Mouse (Mus musculus): ENCODE measurements around the gene Mipep.

Gene Mipep

GRCm38 (mm10) chr14:60756271-60756670 lies 28.1 kb upstream of the Mipep start:
- 96% methylated on average over 15 of the region's 15 CpGs for WGBS

DNA sequence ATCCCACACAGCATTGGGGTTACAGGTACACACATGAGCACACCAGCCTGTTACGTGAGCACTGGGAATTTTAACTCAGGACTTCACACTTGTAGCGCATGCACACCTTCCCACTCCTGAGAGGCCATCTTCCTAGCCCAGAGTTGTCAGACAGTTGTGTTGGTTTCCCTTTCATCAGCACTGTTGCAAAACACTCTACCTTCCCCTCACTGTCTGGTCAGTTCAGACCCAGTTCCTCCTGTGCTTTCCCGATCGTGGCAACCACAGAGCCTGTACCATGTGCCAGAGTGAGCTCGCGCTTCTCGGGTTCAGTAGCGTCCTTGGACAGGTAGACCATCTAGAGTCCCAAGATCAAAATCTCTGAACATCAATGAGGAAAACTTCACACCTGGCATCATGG lies 27.1 kb upstream of the Mipep start:
- 90% methylated on average over 8 of the region's 8 CpGs for WGBS

- 84% methylated on average over 7 of the region's 7 CpGs for WGBS
Observed at GRCm38 (mm10) chr14:60757722-60758121, 26.7 kb upstream of the Mipep start.

DNA sequence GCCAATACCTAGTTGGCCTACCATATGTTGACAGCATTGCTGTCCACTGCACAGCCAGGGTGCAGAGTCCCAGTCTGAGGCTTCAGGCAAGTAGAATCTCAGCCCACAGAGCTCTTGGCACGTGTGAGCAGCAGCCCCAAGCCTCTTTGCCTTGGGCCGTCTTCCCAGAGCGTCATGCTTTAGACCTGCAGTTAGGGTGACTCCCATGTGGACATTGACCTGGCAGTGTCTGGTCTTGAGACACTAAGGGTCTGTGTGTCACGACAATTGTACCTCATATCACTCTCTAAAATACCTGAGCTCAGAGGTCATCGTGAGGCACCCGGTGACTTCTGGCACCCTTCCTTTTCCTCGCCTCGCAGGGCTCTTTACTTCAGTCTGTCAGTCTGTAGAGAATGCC lies 25.3 kb upstream of the Mipep start:
- WGBS: 95% methylated on average over 8 of the region's 8 CpGs

GRCm38 (mm10) chr14:60761801-60762200 lies 22.6 kb upstream of the Mipep start:
- WGBS: 85% methylated on average over 10 of the region's 10 CpGs

- WGBS: 78% methylated on average over 7 of the region's 7 CpGs
Observed at GRCm38 (mm10) chr14:60762754-60763153, 21.6 kb upstream of the Mipep start.

GRCm38 (mm10) chr14:60763746-60764145 lies 20.6 kb upstream of the Mipep start:
- 85% methylated on average over 5 of the region's 5 CpGs for WGBS

GRCm38 (mm10) chr14:60764526-60764925 lies 19.8 kb upstream of the Mipep start:
- WGBS: 92% methylated on average over 4 of the region's 4 CpGs

DNA sequence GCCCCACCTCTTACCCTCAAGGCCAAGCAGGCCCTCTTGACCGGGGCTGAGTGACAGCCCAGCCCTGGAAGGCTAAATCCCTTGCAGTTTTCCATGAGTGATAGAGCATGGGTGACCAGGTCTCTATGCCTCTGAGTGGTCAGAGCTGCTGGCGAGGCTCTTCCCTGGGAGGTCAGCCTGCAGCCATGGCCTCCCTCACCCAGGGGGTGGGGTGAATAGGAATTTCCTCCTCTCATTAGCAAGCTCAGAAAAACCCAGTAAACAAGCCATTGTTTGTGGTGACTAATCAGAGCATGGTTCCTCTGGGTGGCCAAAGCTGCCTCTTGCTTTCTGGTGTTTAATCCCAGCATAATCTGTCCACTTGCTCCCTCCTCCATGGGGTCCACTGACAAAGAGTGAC lies 19.3 kb upstream of the Mipep start:
- 53% methylated on average over 2 of the region's 2 CpGs for WGBS

- 78% methylated on average over 4 of the region's 4 CpGs for WGBS
Observed at GRCm38 (mm10) chr14:60767884-60768283, 16.5 kb upstream of the Mipep start, which contains the start of gene C1qtnf9. Gene C1qtnf9, plus strand, starts transcription at chr14:60768134.

- 52% methylated on average over 6 of the region's 6 CpGs for WGBS
Observed at GRCm38 (mm10) chr14:60769340-60769739, 15.0 kb upstream of the Mipep start.

- WGBS: 72% methylated on average over 6 of the region's 6 CpGs
Observed at GRCm38 (mm10) chr14:60770594-60770993, 13.8 kb upstream of the Mipep start.

DNA sequence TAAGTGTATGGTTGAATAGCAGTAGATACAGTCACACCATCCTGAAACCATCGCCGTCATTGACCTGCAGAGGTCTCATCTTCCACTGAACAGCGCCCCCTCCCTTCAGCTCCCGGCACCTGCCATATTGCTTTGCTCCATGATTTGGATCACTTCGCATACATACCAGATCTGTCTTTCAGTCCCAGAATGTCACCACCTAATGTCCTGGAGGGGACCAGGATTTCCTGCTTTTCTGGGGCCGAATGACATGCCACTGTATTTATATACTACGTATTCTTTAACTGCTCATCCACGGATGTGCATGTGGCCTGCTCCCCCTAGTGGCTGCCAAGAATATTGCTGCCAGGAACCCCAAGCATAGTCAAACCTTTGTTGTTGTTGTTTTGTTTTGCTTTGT lies 13.3 kb upstream of the Mipep start:
- 2% methylated on average over 8 of the region's 8 CpGs for WGBS

DNA sequence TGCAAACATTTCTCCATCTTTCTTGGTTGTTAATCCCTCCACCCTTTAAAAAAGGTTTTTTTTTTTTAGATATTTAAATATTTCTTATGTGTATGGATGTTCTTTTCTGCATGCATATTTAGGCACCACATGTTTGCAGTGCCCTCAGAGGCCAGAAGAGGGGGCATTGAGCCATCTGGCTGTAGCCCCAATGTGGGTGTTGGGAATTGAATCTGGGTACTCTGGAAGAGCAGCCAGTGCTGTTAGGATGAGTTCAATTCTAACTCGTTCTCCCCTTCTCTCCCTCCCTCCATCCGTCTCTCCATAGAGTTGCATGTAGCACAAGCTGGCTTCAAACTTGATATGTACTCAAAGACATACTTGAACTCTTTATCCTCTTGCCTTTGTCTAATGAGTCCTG lies 10.9 kb upstream of the Mipep start:
- WGBS: 79% methylated on average over 2 of the region's 2 CpGs

- WGBS: 63% methylated on average over 8 of the region's 8 CpGs
Observed at GRCm38 (mm10) chr14:60776521-60776920, 7.9 kb upstream of the Mipep start.

DNA sequence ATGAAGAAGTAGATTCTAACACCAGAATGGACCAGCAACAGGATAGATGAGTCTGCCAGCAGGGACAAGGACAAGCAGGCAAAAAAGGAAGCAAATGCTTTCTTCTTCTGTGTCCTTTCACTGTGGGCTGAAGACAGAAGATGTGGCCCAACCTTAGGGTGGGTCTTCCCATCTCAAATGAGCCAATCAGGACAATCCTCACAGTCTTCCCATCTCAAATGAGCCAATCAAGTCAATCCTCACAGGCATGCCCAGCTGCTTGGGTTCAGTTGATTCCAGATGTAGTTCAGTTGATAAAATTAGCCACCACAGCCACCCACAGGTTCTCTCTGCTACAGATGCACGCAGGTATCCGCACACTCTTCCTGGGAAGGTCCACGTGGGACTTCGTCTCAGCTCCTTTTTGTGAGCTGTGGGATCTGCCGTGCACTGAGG lies 6.9 kb upstream of the Mipep start:
- WGBS: 92% methylated on average over 5 of the region's 5 CpGs

DNA sequence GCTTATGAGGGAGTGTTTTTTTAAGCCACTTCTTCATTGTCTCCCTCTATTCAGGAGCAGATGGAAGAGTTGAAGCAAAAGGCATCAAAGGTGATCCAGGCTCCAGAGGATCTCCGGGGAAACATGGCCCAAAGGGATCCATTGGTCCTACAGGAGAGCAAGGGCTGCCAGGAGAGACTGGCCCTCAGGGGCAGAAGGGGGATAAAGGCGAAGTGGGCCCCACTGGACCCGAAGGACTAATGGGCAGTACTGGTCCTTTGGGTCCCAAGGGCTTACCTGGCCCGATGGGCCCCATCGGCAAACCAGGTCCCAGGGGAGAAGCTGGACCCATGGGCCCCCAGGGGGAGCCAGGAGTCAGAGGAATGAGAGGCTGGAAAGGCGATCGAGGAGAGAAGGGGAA lies 5.2 kb upstream of the Mipep start:
- WGBS: 94% methylated on average over 7 of the region's 7 CpGs

- 45% methylated on average over 7 of the region's 7 CpGs for WGBS
Observed at GRCm38 (mm10) chr14:60782121-60782656, 2.2 kb upstream of the Mipep start.

- 46% methylated on average over 8 of the region's 8 CpGs for WGBS
Observed at GRCm38 (mm10) chr14:60783196-60783595, 1.2 kb upstream of the Mipep start.

DNA sequence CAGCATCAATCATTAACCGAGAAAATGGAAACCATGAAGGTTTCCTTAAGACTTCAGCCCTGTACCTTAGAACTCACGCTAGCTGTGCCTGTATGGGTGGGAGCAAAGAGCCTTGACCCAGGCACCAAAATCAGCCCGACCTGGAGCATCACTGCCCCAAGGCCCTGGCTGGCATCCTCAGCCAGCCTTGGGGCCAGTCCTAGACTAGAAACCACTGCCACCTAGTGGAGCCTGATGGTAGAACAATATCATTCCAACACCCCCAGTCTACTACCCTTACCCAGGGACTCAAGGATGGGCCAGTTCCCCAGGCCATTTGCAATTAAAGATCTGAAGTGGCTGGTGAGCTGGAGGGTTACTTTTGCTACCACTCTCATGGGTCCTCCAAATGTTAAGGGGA lies 5.7 kb downstream of the Mipep start:
- WGBS: 47% methylated on average over 3 of the region's 3 CpGs

DNA sequence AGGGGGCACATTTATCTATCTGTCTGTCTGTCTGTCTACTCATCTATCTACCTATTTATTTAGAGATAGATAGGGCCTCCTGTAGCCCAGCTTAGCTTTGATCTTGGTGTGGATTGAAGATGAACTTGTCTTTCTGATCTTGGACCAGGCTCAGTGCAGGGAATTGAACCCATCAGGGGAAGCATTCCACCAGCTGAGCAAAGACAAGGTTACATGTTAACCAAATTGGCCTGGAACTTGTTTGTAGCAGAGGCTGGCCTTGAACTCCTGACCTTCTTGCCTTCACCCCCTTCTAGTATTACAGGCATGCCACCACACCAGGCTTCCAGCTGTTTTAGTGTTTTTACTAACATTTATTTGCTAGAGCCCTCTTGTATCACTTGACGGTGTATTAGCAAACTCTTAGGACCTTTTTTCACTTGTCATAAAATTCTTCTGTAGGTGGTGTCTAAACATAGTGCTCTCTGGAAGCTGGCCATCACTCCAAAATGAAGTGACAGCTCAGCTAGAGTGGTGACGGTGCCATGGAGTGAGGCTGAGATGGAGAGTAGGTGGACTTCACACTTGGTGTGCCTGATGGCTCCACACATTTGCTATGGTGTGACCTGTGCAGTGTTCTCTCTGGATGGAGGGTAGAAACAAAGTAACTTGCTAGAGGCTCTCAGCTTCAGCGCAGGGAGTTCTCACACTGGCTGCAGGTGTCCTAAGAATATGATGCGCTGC lies 12.4 kb downstream of the Mipep start:
- 49% methylated on average over 4 of the region's 4 CpGs for WGBS

- 94% methylated on average over 5 of the region's 5 CpGs for WGBS
Observed at GRCm38 (mm10) chr14:60797596-60797995, 13.2 kb downstream of the Mipep start.

GRCm38 (mm10) chr14:60798721-60799120 lies 14.3 kb downstream of the Mipep start:
- 86% methylated on average over 4 of the region's 4 CpGs for WGBS
